Mouse (Mus musculus) neural tube, embryonic 10.5 days (tissue): ENCODE results near the gene Klrc1.
"Not testable (repeated sequence)": the region's sequence is repeated elsewhere in the genome, so short reads cannot be mapped to it uniquely, and the experiment has no call there.

Source experiments
- DNase-seq: peaks from one replicate; pipeline ENCODE4 v3.0.0-alpha.2; 2017; ENCODE audit warnings: low spot score; ENCODE audit errors: extremely low spot score

Klrc1 gene

DNA sequence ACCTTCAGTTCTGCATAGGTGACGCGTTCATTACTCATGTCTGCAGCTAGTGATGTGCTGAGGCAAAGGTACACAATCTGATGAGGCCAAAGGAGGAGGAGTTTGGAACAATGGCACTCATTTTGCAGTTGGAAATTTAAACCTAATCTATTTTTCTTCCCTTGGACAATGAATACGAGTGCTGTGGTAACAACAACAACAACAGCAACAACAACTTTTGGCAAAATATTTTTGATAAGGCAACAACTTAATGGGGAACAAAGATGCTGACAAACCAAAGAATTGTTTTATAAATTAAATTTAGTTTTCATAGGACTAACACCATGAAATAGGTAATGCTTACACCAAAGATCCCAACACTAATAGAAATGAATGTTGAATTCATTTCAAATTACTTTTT is at the start of gene Klrc1:
Klrc1 (minus strand) TSS at position 101 of the 400 bp plus-strand sequence.
- DNase-seq, result no peak

DNA sequence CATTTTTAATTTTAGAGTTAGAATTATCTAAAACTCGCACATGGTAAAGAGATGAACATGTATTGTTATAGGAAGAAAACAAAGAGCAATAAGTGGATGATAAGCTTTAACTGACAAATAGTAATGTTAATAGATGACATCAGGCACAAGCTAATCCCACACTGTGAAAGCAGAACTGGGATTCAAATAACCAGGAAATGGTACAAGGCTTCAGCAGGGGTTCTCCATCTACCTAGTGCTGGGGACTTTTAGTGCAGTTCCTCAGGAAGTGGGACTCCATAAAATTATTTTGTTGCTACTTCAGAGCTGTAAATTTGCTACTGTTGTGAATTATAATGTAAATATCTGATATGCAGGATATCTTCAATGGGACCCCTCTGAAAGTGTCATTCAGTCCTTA is 48.5 kb upstream of the Klrc1 start:
- no peak for DNase-seq

DNA sequence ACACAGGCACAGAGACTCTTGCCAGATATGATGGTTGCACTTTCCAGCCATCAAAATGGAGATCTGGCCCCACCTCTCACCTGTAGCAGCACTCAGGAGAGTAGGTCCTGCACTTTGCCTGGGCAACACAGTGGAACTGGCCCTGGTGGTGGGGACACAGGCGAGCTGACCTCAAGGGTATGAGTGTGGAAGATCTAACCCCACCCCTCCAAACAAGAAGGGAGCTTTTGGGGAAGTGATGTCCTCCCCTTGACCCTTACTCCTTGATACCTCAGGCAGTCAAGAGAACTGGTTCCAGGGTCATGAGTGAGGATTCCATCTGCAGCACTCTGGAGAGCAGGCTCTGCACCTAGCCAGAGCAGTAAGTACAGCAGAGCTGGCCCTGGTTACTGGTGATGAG is 42.6 kb upstream of the Klrc1 start:
- no peak for DNase-seq

DNA sequence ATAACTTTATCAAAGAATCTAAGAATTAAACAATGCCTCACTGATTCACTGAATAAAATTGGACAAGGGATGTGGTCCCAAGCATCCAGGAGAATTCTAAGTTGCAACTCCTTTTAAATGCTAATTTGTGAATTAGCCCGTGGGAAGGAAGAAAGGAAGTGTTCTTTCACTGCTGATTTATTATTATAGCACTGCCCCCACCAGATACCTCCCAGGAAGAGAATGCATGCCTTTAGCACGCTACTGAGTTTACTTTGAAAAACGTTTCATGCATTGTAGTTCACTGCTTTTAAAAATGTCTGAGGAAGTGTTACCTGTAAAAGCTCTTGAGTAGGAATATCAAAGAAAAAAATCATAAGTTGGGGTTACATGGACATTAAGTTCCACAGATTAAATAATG is 41.7 kb upstream of the Klrc1 start:
- DNase-seq, result no peak

DNA sequence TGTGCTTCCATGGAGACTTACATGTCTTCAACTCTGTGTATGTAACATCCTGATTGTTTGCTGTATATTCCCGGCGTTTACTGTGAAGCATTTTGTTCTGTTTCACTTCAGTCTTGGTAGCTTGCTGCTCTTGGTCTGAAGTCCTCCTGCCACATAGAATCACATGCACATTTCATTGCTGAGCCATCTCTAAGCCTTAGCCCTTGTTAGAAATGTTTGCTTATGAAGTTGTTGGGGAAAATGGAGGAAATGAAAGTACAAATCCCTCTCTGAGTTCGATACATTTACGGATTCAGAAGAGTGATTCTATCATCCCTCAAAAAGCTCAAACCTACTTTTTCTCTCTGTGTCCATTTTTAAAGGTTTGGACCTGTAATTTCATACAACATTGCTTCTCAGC is 38.3 kb upstream of the Klrc1 start, which contains the start of gene Klri1:
Klri1 (minus strand) TSS at position 101 of the 400 bp plus-strand sequence.
- DNase-seq, result no peak

DNA sequence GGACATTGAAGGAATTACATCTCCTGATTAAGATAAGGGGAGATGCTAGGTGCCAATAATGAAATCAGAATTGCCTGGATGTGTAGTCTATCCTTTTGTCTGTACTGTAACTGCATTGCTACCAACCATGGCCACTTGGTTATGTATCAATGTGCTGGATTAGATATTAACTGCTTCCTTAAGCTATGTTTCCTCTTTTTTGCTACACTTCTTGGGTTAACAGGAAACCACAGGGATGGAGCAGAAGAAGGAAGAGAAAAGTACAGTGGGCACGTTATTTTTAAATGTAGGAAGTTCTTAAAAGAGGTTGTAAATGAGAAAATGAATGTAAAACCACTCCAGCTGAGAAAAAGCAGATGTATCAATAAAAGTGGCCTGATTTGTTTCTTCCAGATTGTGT is 34.8 kb upstream of the Klrc1 start:
- no peak for DNase-seq

DNA sequence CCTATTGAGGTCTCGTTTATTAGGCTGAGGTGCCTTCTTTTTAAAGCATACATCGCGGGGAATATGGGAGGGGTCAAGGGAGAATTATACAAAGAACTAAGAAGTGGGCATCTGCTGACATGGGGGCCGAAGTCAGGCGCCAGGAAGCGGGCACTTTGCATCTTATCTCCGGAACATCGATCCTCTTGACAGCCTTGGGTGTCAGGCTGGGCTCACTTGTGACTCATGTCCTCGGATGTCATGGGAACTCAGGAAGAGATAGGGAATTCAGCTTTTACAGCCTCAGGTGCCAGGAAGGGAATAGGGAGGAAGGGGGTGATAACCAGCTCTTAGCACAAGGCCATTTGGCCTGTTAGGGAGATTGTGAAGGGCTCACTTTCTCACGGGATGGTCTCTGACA is 12.7 kb upstream of the Klrc1 start:
- DNase-seq, result not testable (repeated sequence)

DNA sequence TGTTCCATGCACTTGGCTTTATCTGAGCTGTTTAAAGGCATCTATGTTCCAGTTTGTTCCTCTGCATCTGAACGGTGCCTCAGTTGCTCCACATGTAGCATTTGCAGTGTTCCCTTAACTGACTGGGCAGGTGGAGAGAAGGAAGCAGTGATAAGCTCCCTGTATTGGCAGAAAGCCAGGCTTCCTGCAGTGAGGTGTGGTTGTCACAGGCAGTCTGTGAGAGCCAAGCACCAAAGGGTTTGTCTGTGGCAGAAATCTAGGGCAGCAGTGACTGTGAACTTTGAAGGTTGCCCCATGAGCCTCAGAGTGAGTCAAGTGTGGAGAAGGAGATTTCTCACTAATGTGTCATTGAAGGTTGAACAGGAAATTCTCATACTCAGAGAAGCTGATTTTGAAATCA is 1.6 kb upstream of the Klrc1 start:
- DNase-seq, result no peak

DNA sequence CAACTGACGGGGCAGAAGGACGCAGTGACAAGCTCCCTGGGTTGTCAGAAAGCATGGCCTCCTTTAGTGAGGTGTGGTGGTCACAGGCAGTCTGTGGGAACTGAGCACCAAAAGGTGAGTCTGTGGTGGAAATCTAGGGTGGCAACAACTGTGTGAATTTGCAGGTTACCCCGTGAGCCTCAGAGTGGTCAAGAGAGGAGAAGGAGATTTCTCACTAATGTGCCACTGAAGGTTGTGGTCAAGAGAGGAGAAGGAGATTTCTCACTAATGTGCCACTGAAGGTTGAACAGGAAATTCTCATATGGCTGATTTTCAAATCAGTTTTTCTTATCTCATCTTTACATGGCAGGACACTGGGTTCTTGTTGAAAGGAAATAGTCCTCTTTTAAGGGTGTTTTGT is 17.5 kb downstream of the Klrc1 start:
- DNase-seq, result not testable (repeated sequence)

DNA sequence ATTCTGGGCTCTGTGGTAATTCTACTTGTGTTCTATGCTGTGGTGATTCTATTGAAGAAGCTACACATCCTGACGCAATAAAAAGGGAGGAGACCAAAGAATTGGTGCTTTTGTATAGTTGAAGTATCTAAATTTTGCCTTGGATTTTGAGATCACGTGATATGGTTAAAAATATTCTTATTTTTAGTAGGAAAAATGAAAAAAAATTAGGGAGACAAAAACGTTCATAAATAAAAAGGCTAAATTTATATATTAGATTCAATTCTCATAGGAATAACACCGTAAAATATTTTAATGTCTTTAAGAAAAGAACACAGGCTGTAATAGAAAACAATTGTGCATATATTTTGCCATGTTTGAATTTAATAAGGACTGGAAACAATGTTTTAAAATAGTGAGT is 18.2 kb downstream of the Klrc1 start, which contains the start of gene Klrc2:
Klrc2 (minus strand) TSS at position 101 of the 400 bp plus-strand sequence.
- not testable (repeated sequence) for DNase-seq

DNA sequence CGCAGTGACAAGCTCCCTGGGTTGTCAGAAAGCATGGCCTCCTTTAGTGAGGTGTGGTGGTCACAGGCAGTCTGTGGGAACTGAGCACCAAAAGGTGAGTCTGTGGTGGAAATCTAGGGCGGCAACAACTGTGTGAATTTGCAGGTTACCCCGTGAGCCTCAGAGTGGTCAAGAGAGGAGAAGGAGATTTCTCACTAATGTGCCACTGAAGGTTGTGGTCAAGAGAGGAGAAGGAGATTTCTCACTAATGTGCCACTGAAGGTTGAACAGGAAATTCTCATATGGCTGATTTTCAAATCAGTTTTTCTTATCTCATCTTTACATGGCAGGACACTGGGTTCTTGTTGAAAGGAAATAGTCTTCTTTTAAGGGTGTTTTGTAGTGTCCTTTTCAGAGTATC is 34.7 kb downstream of the Klrc1 start:
- DNase-seq, result not testable (repeated sequence)

DNA sequence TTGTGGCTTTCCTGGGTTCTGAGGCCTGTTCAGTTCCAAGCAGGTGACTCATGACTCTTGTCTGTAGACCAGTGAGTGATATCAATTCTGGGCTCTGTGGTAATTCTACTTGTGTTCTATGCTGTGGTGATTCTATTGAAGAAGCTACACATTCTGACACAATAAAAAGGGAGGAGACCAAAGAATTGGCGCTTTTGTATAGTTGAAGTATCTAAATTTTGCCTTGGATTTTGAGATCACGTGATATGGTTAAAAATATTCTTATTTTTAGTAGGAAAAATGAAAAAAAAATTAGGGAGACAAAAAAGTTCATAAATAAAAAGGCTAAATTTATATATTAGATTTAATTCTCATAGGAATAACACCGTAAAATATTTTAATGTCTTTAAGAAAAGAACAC is 35.5 kb downstream of the Klrc1 start, which contains the start of gene Klrc3:
Klrc3 (minus strand) TSS at position 101 of the 400 bp plus-strand sequence.
- DNase-seq, result not testable (repeated sequence)

DNA sequence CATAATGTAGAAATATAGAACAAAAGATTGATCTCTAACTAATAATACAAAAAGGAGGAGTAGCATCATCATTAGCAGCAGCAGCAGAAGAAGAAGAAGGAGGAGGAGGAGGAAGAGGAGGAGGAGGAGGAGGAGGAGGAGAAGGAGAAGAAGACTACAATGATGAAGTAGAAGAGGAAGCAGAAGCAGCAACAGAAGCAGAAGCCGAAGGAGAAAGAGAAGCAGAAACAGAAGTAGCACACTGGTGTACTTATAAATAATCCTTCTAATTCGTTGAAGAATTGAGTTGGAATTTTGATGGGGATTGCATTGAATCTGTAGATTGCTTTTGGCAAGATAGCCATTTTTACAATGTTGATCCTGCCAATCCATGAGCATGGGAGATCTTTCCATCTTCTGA is 47.7 kb downstream of the Klrc1 start:
- not testable (repeated sequence) for DNase-seq

DNA sequence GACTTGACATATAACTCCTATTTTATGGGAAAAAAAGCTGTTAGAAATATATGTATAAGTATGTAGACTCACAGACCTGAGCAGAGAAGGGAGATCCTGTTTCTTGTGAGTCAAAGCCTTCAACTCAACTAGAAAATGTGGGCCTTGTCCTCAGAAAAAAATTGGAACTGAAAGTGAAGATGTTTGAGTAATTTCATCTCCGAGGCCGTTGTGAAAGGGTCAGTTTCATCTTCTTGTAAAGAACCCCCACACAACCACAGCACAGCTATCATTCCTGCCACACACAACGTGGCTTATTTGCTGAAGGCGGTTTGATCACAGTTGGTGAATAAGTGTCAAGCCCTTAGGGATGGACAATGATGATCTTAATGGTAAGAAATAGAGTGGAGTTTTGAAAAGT is 55.0 kb downstream of the Klrc1 start, which contains the start of gene Klrk1:
Klrk1 (minus strand) TSS at position 130 of the 400 bp plus-strand sequence.
- no peak for DNase-seq
